Mouse (Mus musculus) liver, embryonic 16.5 days (tissue): ENCODE data around the gene Itga7. TPM values are rescaled to one million over a fixed set of nuclear protein-coding genes. Genes with fewer than 3 reads are reported as not detected.

ENCODE experiments used
- ATAC-seq: fragments of 200-750 bp; cut with Nextera tagmentation; 2 replicates; pipeline ENCODE4 v1.8.0; 2017; ENCODE audit warnings: low read depth, mild to moderate bottlenecking, moderate number of reproducible peaks, moderate library complexity
- H3K27ac ChIP-seq: fragments of 300-500 bp; sonication (generic); 2 replicates; pipeline ENCODE4 v1.5.1; 2014; ENCODE audit warnings: mild to moderate bottlenecking, low read length
- H3K27me3 ChIP-seq: fragments of 300-500 bp; sonication (generic); 2 replicates; pipeline ENCODE4 v1.6.1; 2014; ENCODE audit warnings: low read depth, low read length, mixed read lengths; ENCODE audit not compliant: control insufficient read depth, insufficient read depth
- H3K36me3 ChIP-seq: fragments of 300-500 bp; sonication (generic); 2 replicates; pipeline ENCODE4 v1.6.1; 2014; ENCODE audit warnings: mild to moderate bottlenecking; ENCODE audit not compliant: control insufficient read depth, insufficient read depth
- H3K4me1 ChIP-seq: fragments of 300-500 bp; sonication (generic); 2 replicates; pipeline ENCODE4 v1.6.1; 2014; ENCODE audit warnings: low read depth, low read length, mixed read lengths; ENCODE audit not compliant: control insufficient read depth
- H3K4me2 ChIP-seq: fragments of 300-500 bp; sonication (generic); 2 replicates; pipeline ENCODE4 v1.6.1; 2014; ENCODE audit warnings: low read depth, low read length, mixed read lengths
- H3K4me3 ChIP-seq: fragments of 300-500 bp; sonication (generic); 2 replicates; pipeline ENCODE4 v1.5.1; 2014; ENCODE audit warnings: low read depth, mild to moderate bottlenecking, low read length
- H3K9ac ChIP-seq: fragments of 300-500 bp; sonication (generic); 2 replicates; pipeline ENCODE4 v1.6.1; 2014; ENCODE audit warnings: low read depth, low read length
- H3K9me3 ChIP-seq: fragments of 300-500 bp; sonication (generic); replicated peaks from 2 replicates; pipeline ENCODE4 v1.6.1; 2016; ENCODE audit warnings: low read length; ENCODE audit not compliant: control insufficient read depth
- WGBS: fragments of 180-500 bp; shearing (Covaris S2); extraction: QIAGEN DNeasy Blood & Tissue Kit; methylation state at CpG from one replicate; pipeline ENCODE4 v1.1.7; 2014; ENCODE audit not compliant: insufficient replicate concordance; 5-methylcytosine and 5-hydroxymethylcytosine counted together
- polyA plus RNA-seq: library from polyadenylated mRNA; unstranded; fragments of >200 nt; fragmentation: Nextera tagmentation; extraction: Ambion mirVana; gene quantifications from 2 replicates; pipeline ENCODE4 v1.2.1, GENCODE M21; 2015

The Itga7 gene
- polyA plus RNA-seq, 1 experiment from 2014 or later, result 0.83 TPM

GRCm38 (mm10) chr10:128916665-128917064 lies 17.0 kb upstream of the Itga7 start:
- no peaks in the 10 kb centered on the region; the same call in 1 of the 2 replicates for H3K27me3 ChIP-seq
- no peak for ATAC-seq
- no peak overlapping the region for H3K4me2 ChIP-seq
- no peak overlapping the region for H3K27ac ChIP-seq
- whole genome bisulfite sequencing, result 54% methylated on average over 3 of the region's 3 CpGs
- H3K4me3 ChIP-seq, result no peak overlapping the region
- H3K9ac ChIP-seq, result no peak overlapping the region
- H3K36me3 ChIP-seq, result no peaks in the 10 kb centered on the region
- H3K4me1 ChIP-seq, result peaks cover 4% of the 10 kb centered on the region
- H3K9me3 ChIP-seq, result no peaks in the 10 kb centered on the region

- Histone ChIP-seq H3K9me3 (no peaks in the 10 kb centered on the region), H3K9ac (no peak overlapping the region), H3K27ac (no peak overlapping the region), H3K36me3 (no peaks in the 10 kb centered on the region), H3K4me3 (no peak overlapping the region), H3K4me2 (no peak overlapping the region), H3K27me3 (no peaks in the 10 kb centered on the region; the same call in 1 of the 2 replicates), H3K4me1 (peaks cover 11% of the 10 kb centered on the region)
- no peak for ATAC-seq
- 63% methylated on average over 6 of the region's 6 CpGs for WGBS
Measured at GRCm38 (mm10) chr10:128917400-128917799, 16.2 kb upstream of the Itga7 start.

GRCm38 (mm10) chr10:128918246-128918645 lies 15.4 kb upstream of the Itga7 start:
- H3K27ac ChIP-seq, result no peak overlapping the region; the same call in none of the 2 replicates
- WGBS, result 61% methylated on average over 7 of the region's 7 CpGs
- no peak overlapping the region for H3K4me3 ChIP-seq
- ATAC-seq, result no peak
- no peaks in the 10 kb centered on the region for H3K27me3 ChIP-seq
- H3K4me1 ChIP-seq, result peaks cover 15% of the 10 kb centered on the region
- H3K9ac ChIP-seq, result no peak overlapping the region
- H3K9me3 ChIP-seq, result no peaks in the 10 kb centered on the region
- no peaks in the 10 kb centered on the region for H3K36me3 ChIP-seq
- peak overlapping the region; percentile 36 for H3K4me2 ChIP-seq

- Histone ChIP-seq H3K27me3 (no peaks in the 10 kb centered on the region), H3K4me2 (peak overlapping the region; percentile 36; the same call in 1 of the 2 replicates), H3K4me1 (peaks cover 20% of the 10 kb centered on the region), H3K4me3 (no peak overlapping the region), H3K36me3 (no peaks in the 10 kb centered on the region), H3K27ac (peak overlapping the region; percentile 69), H3K9ac (no peak overlapping the region), H3K9me3 (no peaks in the 10 kb centered on the region)
- WGBS, result 31% methylated on average over 6 of the region's 6 CpGs
- ATAC-seq, result peak; percentile 52
Measured at GRCm38 (mm10) chr10:128919203-128919631, 14.4 kb upstream of the Itga7 start.

- H3K4me1 ChIP-seq, result peaks cover 20% of the 10 kb centered on the region
- no peak for ATAC-seq
- H3K9me3 ChIP-seq, result no peaks in the 10 kb centered on the region
- 75% methylated on average over 7 of the region's 7 CpGs for WGBS
- no peak overlapping the region for H3K27ac ChIP-seq
- H3K27me3 ChIP-seq, result no peaks in the 10 kb centered on the region
- no peak overlapping the region for H3K4me3 ChIP-seq
- H3K9ac ChIP-seq, result no peak overlapping the region
- H3K4me2 ChIP-seq, result no peak overlapping the region
- no peaks in the 10 kb centered on the region for H3K36me3 ChIP-seq
Measured at GRCm38 (mm10) chr10:128919966-128920365, 13.7 kb upstream of the Itga7 start.

GRCm38 (mm10) chr10:128920736-128921161 lies 12.9 kb upstream of the Itga7 start:
- WGBS, result 68% methylated on average over 3 of the region's 3 CpGs

GRCm38 (mm10) chr10:128921251-128921650 lies 12.4 kb upstream of the Itga7 start:
- Histone ChIP-seq H3K27ac (no peak overlapping the region), H3K9ac (no peak overlapping the region), H3K4me2 (no peak overlapping the region), H3K36me3 (no peaks in the 10 kb centered on the region), H3K4me1 (peaks cover 20% of the 10 kb centered on the region), H3K4me3 (no peak overlapping the region), H3K27me3 (no peaks in the 10 kb centered on the region), H3K9me3 (no peaks in the 10 kb centered on the region)
- 62% methylated on average over 1 of the region's 1 CpGs for WGBS
- ATAC-seq, result no peak

More at GRCm38 (mm10) chr10:128920736-128921161, 12.9 kb upstream of the Itga7 start:
- no peak overlapping the region for H3K4me3 ChIP-seq
- peaks cover 20% of the 10 kb centered on the region for H3K4me1 ChIP-seq
- H3K27ac ChIP-seq, result no peak overlapping the region
- no peak overlapping the region for H3K4me2 ChIP-seq
- no peaks in the 10 kb centered on the region for H3K9me3 ChIP-seq
- no peaks in the 10 kb centered on the region for H3K27me3 ChIP-seq
- H3K36me3 ChIP-seq, result no peaks in the 10 kb centered on the region
- no peak for ATAC-seq
- H3K9ac ChIP-seq, result no peak overlapping the region

GRCm38 (mm10) chr10:128921883-128922821 lies 11.5 kb upstream of the Itga7 start:
- ATAC-seq, result no peak
- Histone ChIP-seq H3K27me3 (no peaks in the 10 kb centered on the region), H3K27ac (peak overlapping the region; percentile 17; the same call in 1 of the 2 replicates), H3K4me2 (peak overlapping the region; percentile 90), H3K36me3 (no peaks in the 10 kb centered on the region), H3K4me3 (peak overlapping the region; percentile 91), H3K9me3 (no peaks in the 10 kb centered on the region), H3K4me1 (peaks cover 20% of the 10 kb centered on the region), H3K9ac (peak overlapping the region; percentile 84; the same call in 1 of the 2 replicates)
- 63% methylated on average over 16 of the region's 16 CpGs for WGBS

GRCm38 (mm10) chr10:128922822-128923012 lies 10.9 kb upstream of the Itga7 start, which contains the start of gene Rdh5:
Rdh5 (minus strand) TSS chr10:128922888.
- H3K9me3 ChIP-seq, result no peaks in the 10 kb centered on the region
- H3K4me2 ChIP-seq, result peak within 1 kb of the TSS; percentile 90
- H3K9ac ChIP-seq, result peak within 1 kb of the TSS; percentile 84
- H3K4me3 ChIP-seq, result peak within 1 kb of the TSS; percentile 91
- ATAC-seq, result no peak
- H3K4me1 ChIP-seq, result peaks cover 20% of the 10 kb centered on the region
- 19% methylated on average over 1 of the region's 1 CpGs for WGBS
- H3K36me3 ChIP-seq, result no peaks in the 10 kb centered on the region
- peak within 1 kb of the TSS; percentile 88 for H3K27ac ChIP-seq
- no peaks in the 10 kb centered on the region; the same call in 1 of the 2 replicates for H3K27me3 ChIP-seq
